Mouse (Mus musculus) heart, postnatal 14 days (tissue): Measurements from ENCODE around the gene Car1. TPM values are rescaled to one million over a fixed set of nuclear protein-coding genes. Genes with fewer than 3 reads are reported as not detected.
"Not testable (repeated sequence)": the region's sequence is repeated elsewhere in the genome, so short reads cannot be mapped to it uniquely, and the experiment has no call there.

Experiments used
- DNase-seq, 2 experiments: peaks; one replicate each; pipeline ENCODE4 v3.0.0; 2021 to 2022
- intact Hi-C: fragments of 180-260 bp; cut with DNase I; formaldehyde crosslinking; loops from one replicate; pipeline ENCODE4 v1.15.1; 2025
- total RNA-seq, 2 experiments: library from RNA; stranded (reverse); gene quantifications; 2 replicates each; pipeline ENCODE4 v1.2.3; 2021

Car1 gene
- total RNA-seq, 2 experiments from 2014 or later, result not detected

- intact Hi-C loops, result no loop called here
- DNase-seq, result no peak
Measured at GRCm38 (mm10) chr3:14786551-14787079, 21.6 kb downstream of the Car1 start.

GRCm38 (mm10) chr3:14785353-14785752, 22.8 kb downstream of the Car1 start:
- DNase-seq, result no peak
- intact Hi-C loops, result no loop called here

- intact Hi-C loops, DNase-seq: not testable (repeated sequence)
Measured at GRCm38 (mm10) chr3:14783198-14783597, 25.0 kb downstream of the Car1 start.

GRCm38 (mm10) chr3:14782365-14782764, 25.8 kb downstream of the Car1 start:
- DNase-seq, intact Hi-C loops: not testable (repeated sequence)

GRCm38 (mm10) chr3:14780212-14780611, 28.0 kb downstream of the Car1 start:
- DNase-seq, result no peak
- intact Hi-C loops, result loop anchor here (2.0 kb wide), 1 partner anchor 79 kb away; no protein-coding TSS in a partner anchor

GRCm38 (mm10) chr3:14776497-14777162, 31.5 kb downstream of the Car1 start:
- intact Hi-C loops, DNase-seq: not testable (repeated sequence)

- DNase-seq, intact Hi-C loops: not testable (repeated sequence)
Measured at GRCm38 (mm10) chr3:14774539-14774938, 33.6 kb downstream of the Car1 start.

GRCm38 (mm10) chr3:14772473-14772872, 35.7 kb downstream of the Car1 start:
- DNase-seq, intact Hi-C loops: not testable (repeated sequence)

- DNase-seq, result no peak
- intact Hi-C loops, result no loop called here
Measured at GRCm38 (mm10) chr3:14764755-14765566, 43.2 kb downstream of the Car1 start.

- intact Hi-C loops, result no loop called here
- DNase-seq, result no peak
Measured at GRCm38 (mm10) chr3:14755716-14756115, 52.5 kb downstream of the Car1 start.

- intact Hi-C loops, result no loop called here
- no peak for DNase-seq
Measured at GRCm38 (mm10) chr3:14746041-14746440, 62.1 kb downstream of the Car1 start.

- DNase-seq, result no peak
- intact Hi-C loops, result no loop called here
Measured at GRCm38 (mm10) chr3:14738261-14738660, 69.9 kb downstream of the Car1 start.

- DNase-seq, intact Hi-C loops: not testable (repeated sequence)
Measured at GRCm38 (mm10) chr3:14727496-14727895, 80.7 kb downstream of the Car1 start.

- intact Hi-C loops, DNase-seq: not testable (repeated sequence)
Measured at GRCm38 (mm10) chr3:14725462-14725861, 82.7 kb downstream of the Car1 start.

Other genes starting within 250 kb of the Car1 start
- gene 1810022K09Rik, start 197.1 kb downstream of the Car1 start, total RNA-seq, result 10 to 100 TPM; 64.6 to 66.5 TPM
- 1 to 10 TPM in 1 of 2 experiments, under 1 TPM in 1; 0.85 to 1.2 TPM for gene Car13, start 166.6 kb downstream of the Car1 start, total RNA-seq
- 10 to 100 TPM; 32.4 to 97.8 TPM for gene Car3, start 55.1 kb upstream of the Car1 start, total RNA-seq
- gene Car2, start 77.9 kb upstream of the Car1 start, total RNA-seq, result 1 to 10 TPM; 8.0 TPM